Mouse (Mus musculus) kidney, postnatal 0 days (tissue): ENCODE measurements around the gene Nlrc5. TPM values are rescaled to one million over a fixed set of nuclear protein-coding genes. Genes with fewer than 3 reads are reported as not detected.

Experiments used
- ATAC-seq: fragments of 200-750 bp; cut with Nextera tagmentation; replicated peaks from 2 replicates; pipeline ENCODE4 v1.8.0; 2017; ENCODE audit warnings: low read depth, moderate number of reproducible peaks, moderate TSS enrichment, moderate library complexity; ENCODE audit not compliant: low FRiP score
- DNase-seq: peaks from one replicate; pipeline ENCODE4 v3.0.0-alpha.2; 2016; ENCODE audit warnings: low spot score
- H3K27ac ChIP-seq: fragments of 300-500 bp; sonication (generic); 2 replicates; pipeline ENCODE4 v1.5.1; 2014; ENCODE audit warnings: mild to moderate bottlenecking
- H3K27me3 ChIP-seq: fragments of 300-500 bp; sonication (generic); 2 replicates; pipeline ENCODE4 v1.6.1; 2014; ENCODE audit warnings: low read length, mixed read lengths; ENCODE audit not compliant: insufficient read depth
- H3K36me3 ChIP-seq: fragments of 300-500 bp; sonication (generic); 2 replicates; pipeline ENCODE4 v1.6.1; 2014; ENCODE audit warnings: low read length, mixed read lengths; ENCODE audit not compliant: insufficient read depth
- H3K4me1 ChIP-seq: fragments of 300-500 bp; sonication (generic); replicated peaks from 2 replicates; pipeline ENCODE4 v1.6.1; 2014; ENCODE audit warnings: antibody characterized with exemption, low read length, mixed read lengths; ENCODE audit not compliant: insufficient read depth
- H3K4me2 ChIP-seq: fragments of 300-500 bp; sonication (generic); 2 replicates; pipeline ENCODE4 v1.6.1; 2014; ENCODE audit warnings: mild to moderate bottlenecking, low read length, moderate library complexity, mixed read lengths
- H3K4me3 ChIP-seq: fragments of 300-500 bp; sonication (generic); replicated peaks from 2 replicates; pipeline ENCODE4 v1.5.1; 2014; ENCODE audit warnings: low read depth, low read length
- H3K9ac ChIP-seq: fragments of 300-500 bp; sonication (generic); 2 replicates; pipeline ENCODE4 v1.6.1; 2014; ENCODE audit warnings: low read depth, low read length
- H3K9me3 ChIP-seq: fragments of 300-500 bp; sonication (generic); replicated peaks from 2 replicates; pipeline ENCODE4 v1.6.1; 2016; ENCODE audit warnings: low read length, inconsistent platforms, mixed read lengths
- CTCF ChIP-seq: IDR thresholded peaks from 2 replicates; pipeline ENCODE4 v1.5.1; 2016; ENCODE audit warnings: antibody characterized with exemption, low read depth, mild to moderate bottlenecking, moderate library complexity
- WGBS: fragments of 180-500 bp; shearing (Covaris S2); extraction: QIAGEN DNeasy Blood & Tissue Kit; methylation state at CpG from one replicate; pipeline ENCODE4 v1.1.7; 2014; 5-methylcytosine and 5-hydroxymethylcytosine counted together
- microRNA-seq: library from miRNA; unstranded; fragments of <30 nt; microRNA quantifications from one replicate; pipeline ENCODE4, GENCODE M21; 2016
- polyA plus RNA-seq: library from polyadenylated mRNA; unstranded; fragments of >200 nt; fragmentation: Nextera tagmentation; extraction: Ambion mirVana; gene quantifications from 2 replicates; pipeline ENCODE4 v1.2.1, GENCODE M21; 2015

The Nlrc5 gene
- polyA plus RNA-seq, 1 experiment from 2014 or later = 0.28 TPM

DNA sequence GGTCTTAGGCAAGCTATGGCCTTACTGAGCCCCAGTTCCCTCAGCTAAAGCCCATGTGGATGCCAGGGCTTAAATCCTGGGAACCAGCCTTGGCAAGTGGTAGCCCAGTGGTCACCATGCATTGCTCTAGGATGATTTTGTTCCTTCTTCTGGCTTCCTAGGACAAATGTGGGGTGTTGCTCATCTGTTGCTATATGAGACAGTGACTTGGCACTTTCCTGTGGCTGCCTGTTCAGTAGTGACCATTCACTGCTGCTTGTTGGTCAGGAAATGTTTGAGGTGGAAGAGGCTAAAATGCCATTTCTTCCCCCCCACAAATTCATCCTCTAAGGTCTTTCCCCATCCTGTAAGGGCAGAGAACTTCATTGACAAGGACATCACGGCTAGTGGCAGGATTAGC, 135.3 kb downstream of the Nlrc5 start:
- ATAC-seq = no peak

GRCm38 (mm10) chr8:94571896-94572295, 137.7 kb downstream of the Nlrc5 start:
- Histone ChIP-seq H3K27ac (no peak overlapping the region), H3K27me3 (no peaks in the 10 kb centered on the region), H3K36me3 (peaks cover 34% of the 10 kb centered on the region), H3K4me2 (no peak overlapping the region), H3K4me1 (peaks cover under 1% of the 10 kb centered on the region; the same call in 1 of the 2 replicates), H3K4me3 (no peak overlapping the region), H3K9me3 (no peaks in the 10 kb centered on the region), H3K9ac (no peak overlapping the region)
- TF ChIP-seq CTCF = no peak
- DNase-seq = no peak
- 60% methylated on average over 2 of the region's 2 CpGs for WGBS
- no peak for ATAC-seq

More for the DNA sequence above, 135.3 kb downstream of the Nlrc5 start:
- no peak for TF ChIP-seq CTCF
- DNase-seq = no peak
- H3K4me2 ChIP-seq = no peak overlapping the region
- 67% methylated on average over 1 of the region's 1 CpGs for WGBS
- no peak overlapping the region for H3K9ac ChIP-seq
- peaks cover 3% of the 10 kb centered on the region; the same call in 1 of the 2 replicates for H3K4me1 ChIP-seq
- peaks cover 13% of the 10 kb centered on the region for H3K36me3 ChIP-seq
- no peak overlapping the region for H3K27ac ChIP-seq
- H3K4me3 ChIP-seq = no peak overlapping the region
- no peaks in the 10 kb centered on the region for H3K27me3 ChIP-seq
- no peaks in the 10 kb centered on the region for H3K9me3 ChIP-seq

DNA sequence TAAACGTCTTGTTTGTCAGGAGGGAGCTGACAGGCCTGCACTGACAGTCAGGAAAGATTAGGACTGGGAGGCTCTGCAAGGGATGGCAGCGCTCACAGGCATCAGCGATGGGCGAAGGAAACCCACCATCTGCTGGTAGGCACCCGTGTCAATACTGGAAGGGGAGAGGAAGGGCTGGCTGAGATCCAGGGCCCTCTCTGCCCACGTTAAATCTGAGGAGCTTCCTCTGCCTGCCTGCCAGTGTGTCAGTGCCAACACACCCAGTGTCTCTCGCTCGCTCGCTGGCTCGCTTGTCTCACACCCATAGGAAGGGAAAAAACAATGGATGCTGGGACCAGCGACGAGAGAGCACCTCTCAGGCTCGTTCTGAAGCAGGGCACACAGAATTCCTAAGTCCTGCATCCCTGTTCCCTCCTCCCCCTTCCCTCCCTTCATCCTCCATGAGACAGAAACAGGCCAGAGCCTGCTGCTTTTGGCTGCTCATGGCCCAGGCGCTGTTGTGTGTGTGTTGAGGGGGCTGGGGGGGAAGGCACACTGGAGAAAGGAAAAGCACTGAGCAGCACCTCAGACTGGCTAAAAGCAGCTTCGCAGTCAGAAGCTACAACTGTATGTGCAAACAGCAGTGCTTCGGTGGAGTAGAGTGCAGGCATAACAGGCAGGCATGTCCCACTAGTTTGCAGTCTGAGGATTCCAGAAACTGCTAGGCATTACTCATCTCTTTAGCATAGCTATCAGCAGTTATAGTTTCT, 140.2 kb downstream of the Nlrc5 start:
- WGBS = 89% methylated on average over 16 of the region's 16 CpGs
- no peak for ATAC-seq

DNA sequence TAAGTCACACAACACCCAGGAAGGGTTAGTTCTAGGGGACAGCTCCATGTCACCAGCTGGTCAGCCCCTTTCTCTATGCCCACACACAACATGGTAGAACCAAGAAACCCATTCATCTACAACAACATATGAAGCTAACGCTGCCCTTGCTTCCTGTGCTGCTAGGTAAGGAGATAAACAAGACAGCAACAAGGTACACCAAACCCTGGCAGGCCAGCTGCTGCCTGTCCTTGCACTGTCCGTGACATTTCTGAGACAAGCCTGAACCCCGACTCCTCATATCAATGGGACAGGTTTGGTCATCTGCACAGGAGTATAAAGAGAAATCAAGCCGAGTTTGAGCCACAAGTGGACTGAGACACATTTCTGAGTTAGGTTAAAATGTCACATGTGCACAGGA, 141.0 kb downstream of the Nlrc5 start:
- DNase-seq (no peak), ATAC-seq (no peak)
- H3K4me1 ChIP-seq = no peaks in the 10 kb centered on the region
- no peak overlapping the region for H3K27ac ChIP-seq
- peaks cover 51% of the 10 kb centered on the region for H3K36me3 ChIP-seq
- H3K27me3 ChIP-seq = no peaks in the 10 kb centered on the region
- no peak overlapping the region for H3K9ac ChIP-seq
- WGBS = 91% methylated on average over 4 of the region's 4 CpGs
- no peak overlapping the region for H3K4me2 ChIP-seq
- no peak overlapping the region for H3K4me3 ChIP-seq
- TF ChIP-seq CTCF = no peak
- H3K9me3 ChIP-seq = no peaks in the 10 kb centered on the region

More for the DNA sequence above, 140.2 kb downstream of the Nlrc5 start:
- Histone ChIP-seq H3K4me1 (no peaks in the 10 kb centered on the region), H3K4me2 (no peak overlapping the region), H3K27me3 (no peaks in the 10 kb centered on the region), H3K9ac (no peak overlapping the region), H3K27ac (no peak overlapping the region), H3K4me3 (no peak overlapping the region), H3K36me3 (peaks cover 46% of the 10 kb centered on the region), H3K9me3 (no peaks in the 10 kb centered on the region)
- TF ChIP-seq CTCF = no peak
- DNase-seq = no peak

Small RNA genes within 50 kb of the gene (microRNA-seq; reads per million reads assigned to microRNA genes)
- not detected for gene Mir7072

Other genes with a start within 250 kb of the Nlrc5 start
- 45.0 and 53.6 TPM in 2 replicates for gene Nup93, start 219.8 kb upstream of the Nlrc5 start, polyA plus RNA-seq
- gene Slc12a3, start 105.2 kb upstream of the Nlrc5 start, polyA plus RNA-seq = 44.6 and 45.6 TPM in 2 replicates
- gene Herpud1, start 47.9 kb upstream of the Nlrc5 start, polyA plus RNA-seq = 95.8 and 100 TPM in 2 replicates
- 11.4 and 12.9 TPM in 2 replicates for gene Cpne2, start 98.6 kb downstream of the Nlrc5 start, polyA plus RNA-seq
- 31.0 and 33.1 TPM in 2 replicates for gene Rspry1, start 167.6 kb downstream of the Nlrc5 start, polyA plus RNA-seq
- gene Fam192a, start 167.6 kb downstream of the Nlrc5 start, polyA plus RNA-seq = 64.1 and 72.0 TPM in 2 replicates
- gene Arl2bp, start 232.2 kb downstream of the Nlrc5 start, polyA plus RNA-seq = 127 TPM in 2 replicates